Mouse (Mus musculus) midbrain, embryonic 13.5 days (tissue): ENCODE data around the gene Hoxb5. TPM values are rescaled to one million over a fixed set of nuclear protein-coding genes. Genes with fewer than 3 reads are reported as not detected.
A peak's percentile ranks its signal among the peaks of the same experiment; 100 is the strongest.

Experiments used
- ATAC-seq: fragments of 200-750 bp; cut with Nextera tagmentation; 2 replicates; pipeline ENCODE4 v1.8.0; 2017; ENCODE audit warnings: mild to moderate bottlenecking, moderate TSS enrichment, moderate library complexity
- H3K27ac ChIP-seq: fragments of 300-500 bp; sonication (generic); 2 replicates; pipeline ENCODE4 v1.5.1; 2015; ENCODE audit warnings: inconsistent platforms, mild to moderate bottlenecking, moderate library complexity
- H3K27me3 ChIP-seq: fragments of 300-500 bp; sonication (generic); 2 replicates; pipeline ENCODE4 v1.6.1; 2015; ENCODE audit warnings: mild to moderate bottlenecking, inconsistent platforms
- H3K36me3 ChIP-seq: fragments of 300-500 bp; sonication (generic); 2 replicates; pipeline ENCODE4 v1.6.1; 2015; ENCODE audit warnings: mild to moderate bottlenecking, inconsistent platforms
- H3K4me1 ChIP-seq: fragments of 300-500 bp; sonication (generic); replicated peaks from 2 replicates; pipeline ENCODE4 v1.6.1; 2015; ENCODE audit warnings: inconsistent platforms
- H3K4me2 ChIP-seq: fragments of 300-500 bp; sonication (generic); replicated peaks from 2 replicates; pipeline ENCODE4 v1.6.1; 2015; ENCODE audit warnings: moderate library complexity, mild to moderate bottlenecking, inconsistent platforms
- H3K4me3 ChIP-seq: fragments of 300-500 bp; sonication (generic); replicated peaks from 2 replicates; pipeline ENCODE4 v1.5.1; 2015; ENCODE audit warnings: mild to moderate bottlenecking, inconsistent platforms
- H3K9ac ChIP-seq: fragments of 300-500 bp; sonication (generic); replicated peaks from 2 replicates; pipeline ENCODE4 v1.6.1; 2015; ENCODE audit warnings: mild to moderate bottlenecking, inconsistent platforms
- H3K9me3 ChIP-seq: fragments of 300-500 bp; sonication (generic); 2 replicates; pipeline ENCODE4 v1.6.1; 2016; ENCODE audit warnings: mild to moderate bottlenecking, inconsistent platforms
- WGBS: fragments of 180-500 bp; shearing (Covaris S2); methylation state at CpG from one replicate; pipeline ENCODE4 v1.1.7; 2015; 5-methylcytosine and 5-hydroxymethylcytosine counted together
- polyA plus RNA-seq: library from polyadenylated mRNA; unstranded; fragments of >200 nt; fragmentation: Nextera tagmentation; extraction: Ambion mirVana; gene quantifications from 2 replicates; pipeline ENCODE4 v1.2.1, GENCODE M21; 2015

The Hoxb5 gene
- polyA plus RNA-seq, 1 experiment from 2014 or later = 0.08 TPM

GRCm38 (mm10) chr11:96311520-96312417 is 8.6 kb downstream of the Hoxb5 start:
- H3K9me3 ChIP-seq = no peaks in the 10 kb centered on the region
- H3K36me3 ChIP-seq = no peaks in the 10 kb centered on the region
- no peak overlapping the region for H3K4me2 ChIP-seq
- no peak overlapping the region for H3K4me3 ChIP-seq
- peak; percentile 73; the same call in 1 of the 2 replicates for ATAC-seq
- H3K27me3 ChIP-seq = peaks cover 100% of the 10 kb centered on the region
- no peak overlapping the region for H3K27ac ChIP-seq
- H3K9ac ChIP-seq = no peak overlapping the region
- WGBS = 1% methylated on average over 31 of the region's 31 CpGs
- no peaks in the 10 kb centered on the region for H3K4me1 ChIP-seq

GRCm38 (mm10) chr11:96313134-96313533 is 10.0 kb downstream of the Hoxb5 start:
- no peak for ATAC-seq

GRCm38 (mm10) chr11:96313806-96314428 is 10.8 kb downstream of the Hoxb5 start:
- H3K4me2 ChIP-seq = no peak overlapping the region
- ATAC-seq = no peak
- peaks cover 100% of the 10 kb centered on the region for H3K27me3 ChIP-seq
- H3K27ac ChIP-seq = no peak overlapping the region
- no peaks in the 10 kb centered on the region for H3K9me3 ChIP-seq
- H3K4me1 ChIP-seq = peaks cover 7% of the 10 kb centered on the region; the same call in 1 of the 2 replicates
- 7% methylated on average over 12 of the region's 12 CpGs for WGBS
- no peak overlapping the region for H3K9ac ChIP-seq
- no peak overlapping the region for H3K4me3 ChIP-seq
- H3K36me3 ChIP-seq = no peaks in the 10 kb centered on the region

More at GRCm38 (mm10) chr11:96313134-96313533, 10.0 kb downstream of the Hoxb5 start:
- H3K4me1 ChIP-seq = peaks cover 1% of the 10 kb centered on the region; the same call in 1 of the 2 replicates
- 15% methylated on average over 2 of the region's 2 CpGs for WGBS
- H3K36me3 ChIP-seq = no peaks in the 10 kb centered on the region
- H3K4me3 ChIP-seq = no peak overlapping the region
- H3K9ac ChIP-seq = no peak overlapping the region
- H3K4me2 ChIP-seq = no peak overlapping the region
- H3K27me3 ChIP-seq = peaks cover 100% of the 10 kb centered on the region
- no peaks in the 10 kb centered on the region for H3K9me3 ChIP-seq
- no peak overlapping the region for H3K27ac ChIP-seq

GRCm38 (mm10) chr11:96314671-96315343 is 11.7 kb downstream of the Hoxb5 start:
- no peak for ATAC-seq
- Histone ChIP-seq H3K27me3 (peaks cover 100% of the 10 kb centered on the region), H3K4me3 (no peak overlapping the region), H3K27ac (no peak overlapping the region), H3K4me2 (no peak overlapping the region), H3K9ac (no peak overlapping the region), H3K9me3 (no peaks in the 10 kb centered on the region), H3K36me3 (no peaks in the 10 kb centered on the region), H3K4me1 (peaks cover 9% of the 10 kb centered on the region; the same call in 1 of the 2 replicates)
- WGBS = 2% methylated on average over 34 of the region's 34 CpGs

GRCm38 (mm10) chr11:96315344-96315681 is 12.2 kb downstream of the Hoxb5 start:
- H3K27me3 ChIP-seq = peaks cover 100% of the 10 kb centered on the region
- H3K9me3 ChIP-seq = no peaks in the 10 kb centered on the region
- H3K4me3 ChIP-seq = no peak overlapping the region
- H3K27ac ChIP-seq = no peak overlapping the region
- H3K4me1 ChIP-seq = peaks cover 9% of the 10 kb centered on the region; the same call in 1 of the 2 replicates
- H3K9ac ChIP-seq = no peak overlapping the region
- no peak overlapping the region for H3K4me2 ChIP-seq
- no peaks in the 10 kb centered on the region for H3K36me3 ChIP-seq
- ATAC-seq = no peak
- WGBS = 4% methylated on average over 5 of the region's 5 CpGs

- no peak overlapping the region for H3K9ac ChIP-seq
- peaks cover 9% of the 10 kb centered on the region; the same call in 1 of the 2 replicates for H3K4me1 ChIP-seq
- ATAC-seq = no peak
- H3K27ac ChIP-seq = no peak overlapping the region
- WGBS = 7% methylated on average over 18 of the region's 18 CpGs
- H3K9me3 ChIP-seq = no peaks in the 10 kb centered on the region
- H3K4me2 ChIP-seq = no peak overlapping the region
- H3K4me3 ChIP-seq = no peak overlapping the region
- H3K27me3 ChIP-seq = peaks cover 100% of the 10 kb centered on the region
- no peaks in the 10 kb centered on the region for H3K36me3 ChIP-seq
Observed at GRCm38 (mm10) chr11:96316696-96317607, 13.8 kb downstream of the Hoxb5 start.

GRCm38 (mm10) chr11:96317608-96318367 is 14.7 kb downstream of the Hoxb5 start, which contains the start of gene Hoxb4:
Hoxb4 (plus strand) TSS chr11:96318267.
- Histone ChIP-seq H3K27me3 (peaks cover 100% of the 10 kb centered on the region), H3K9me3 (no peaks in the 10 kb centered on the region), H3K4me3 (peak within 1 kb of the TSS; percentile 25), H3K4me2 (peak within 1 kb of the TSS; percentile 44), H3K36me3 (no peaks in the 10 kb centered on the region), H3K27ac (no peak within 1 kb of the TSS), H3K9ac (no peak within 1 kb of the TSS), H3K4me1 (peaks cover 9% of the 10 kb centered on the region; the same call in 1 of the 2 replicates)
- ATAC-seq = no peak
- WGBS = 2% methylated on average over 28 of the region's 28 CpGs

GRCm38 (mm10) chr11:96318368-96319070 is 15.4 kb downstream of the Hoxb5 start:
- Histone ChIP-seq H3K36me3 (no peaks in the 10 kb centered on the region), H3K27me3 (peaks cover 100% of the 10 kb centered on the region), H3K4me1 (peaks cover 9% of the 10 kb centered on the region; the same call in 1 of the 2 replicates), H3K4me3 (peak overlapping the region; percentile 25), H3K4me2 (peak overlapping the region; percentile 44), H3K27ac (no peak overlapping the region), H3K9me3 (no peaks in the 10 kb centered on the region), H3K9ac (no peak overlapping the region)
- ATAC-seq = peak; percentile 53; the same call in 1 of the 2 replicates
- under 1% methylated on average over 43 of the region's 45 CpGs for WGBS

GRCm38 (mm10) chr11:96319071-96319902 is 16.2 kb downstream of the Hoxb5 start:
- peak overlapping the region; percentile 44 for H3K4me2 ChIP-seq
- H3K27me3 ChIP-seq = peaks cover 100% of the 10 kb centered on the region
- ATAC-seq = no peak
- WGBS = under 1% methylated on average over 30 of the region's 34 CpGs
- no peak overlapping the region for H3K27ac ChIP-seq
- H3K9me3 ChIP-seq = no peaks in the 10 kb centered on the region
- H3K4me1 ChIP-seq = peaks cover 9% of the 10 kb centered on the region; the same call in 1 of the 2 replicates
- H3K4me3 ChIP-seq = peak overlapping the region; percentile 25
- H3K36me3 ChIP-seq = no peaks in the 10 kb centered on the region
- no peak overlapping the region for H3K9ac ChIP-seq
